ENCODE assay signal across 24 mouse cellular contexts in genomic region chr12:45442474-45442873, GRCm38 (mm10).
DNase-seq lines count a peak whose midpoint lies in the region; ATAC-seq lines count a peak whose summit lies in the region.
"Had no signal": no experiment of that assay in that cellular context is flagged by ENCODE, and none has a peak within 500 bp of the region (broad histone marks: within the 10 kb centered on the region; RNA-seq: fewer than 3 reads in every experiment).

No protein-coding gene starts in this region.

- H3K27me3 ChIP-seq in kidney, embryonic 14.5 days (ENCODE audit: control insufficient read depth, insufficient read depth, low read length), result no peaks in the 10 kb centered on the region
- H3K27me3 ChIP-seq: CH12.LX; forebrain, embryonic 13.5 days; heart, embryonic 13.5 days; hindbrain, embryonic 15.5 days; Patski had no signal

- no peak overlapping the region for H3K27ac ChIP-seq in kidney, embryonic 14.5 days (ENCODE audit: low read depth, low read length)
- H3K27ac ChIP-seq: embryonic facial prominence, embryonic 10.5 days; forebrain, embryonic 13.5 days; gastrocnemius, adult 2 months; heart, embryonic 13.5 days; hindbrain, embryonic 15.5 days had no signal

- H3K9me3 ChIP-seq in kidney, embryonic 14.5 days (ENCODE audit: control insufficient read depth, low read length), result no peaks in the 10 kb centered on the region
- H3K9me3 ChIP-seq: embryonic facial prominence, embryonic 10.5 days; forebrain, embryonic 13.5 days; heart, embryonic 13.5 days; hindbrain, embryonic 15.5 days had no signal

- ATAC-seq in kidney, embryonic 14.5 days (ENCODE audit: low FRiP score, low TSS enrichment), result peak; percentile 90
- ATAC-seq: activated CD4-positive, CD25-positive, alpha-beta regulatory T cell, adult 4 months; forebrain, embryonic 13.5 days; Patski had no signal

- no peak overlapping the region for H3K9ac ChIP-seq in kidney, embryonic 14.5 days (ENCODE audit: low read depth, low read length)
- H3K9ac ChIP-seq: forebrain, embryonic 13.5 days; forebrain, postnatal 0 days; heart, embryonic 13.5 days; hindbrain, embryonic 15.5 days had no signal

- H3K36me3 ChIP-seq in kidney, embryonic 14.5 days (ENCODE audit: control insufficient read depth, insufficient read depth, low read length), result no peaks in the 10 kb centered on the region
- H3K36me3 ChIP-seq: embryonic facial prominence, embryonic 10.5 days; heart, embryonic 13.5 days; hindbrain, embryonic 15.5 days had no signal

- H3K4me2 ChIP-seq in kidney, embryonic 14.5 days (replicated peaks; ENCODE audit: low read depth, low read length), result no peak overlapping the region
- H3K4me2 ChIP-seq: forebrain, embryonic 13.5 days; heart, embryonic 13.5 days; hindbrain, embryonic 15.5 days had no signal

- H3K4me3 ChIP-seq in kidney, embryonic 14.5 days (ENCODE audit: low read length), result no peak overlapping the region
- H3K4me3 ChIP-seq: embryonic facial prominence, embryonic 10.5 days; forebrain, embryonic 13.5 days; gastrocnemius, adult 2 months; heart, embryonic 13.5 days; hindbrain, embryonic 15.5 days had no signal

- WGBS in kidney, embryonic 14.5 days, result 12% methylated on average over 4 of the region's 4 CpGs

- no peak for DNase-seq in kidney, adult 18-20 months
- DNase-seq in kidney, postnatal 10 days, result peak; percentile 30
- no peak for DNase-seq in kidney, postnatal 36 days
- peak; percentile 55 for DNase-seq in embryo, embryonic 10.5 days (ENCODE audit: low spot score)
- DNase-seq in kidney, postnatal 14 days, result peak; percentile 8
- no peak for DNase-seq in urinary bladder, postnatal 25 days (ENCODE audit: low spot score)
- DNase-seq in right cerebral cortex, postnatal 4 days, result no peak
- DNase-seq: adrenal gland, adult 8-10 months; adrenal gland, postnatal 36 days; cerebellum, adult 2 months; cerebellum, postnatal 10 days; forebrain, postnatal 0 days; gastrocnemius, adult 2 months; gastrocnemius, postnatal 36 days; heart, adult 11 months; heart, postnatal 36 days had no signal

- H3K4me1 ChIP-seq in kidney, embryonic 14.5 days (ENCODE audit: control insufficient read depth, insufficient read depth, low read length), result 0 out of 2 replicates have a peak, but pooled peaks cover 5% of the 10 kb centered on the region
- H3K4me1 ChIP-seq: forebrain, embryonic 13.5 days; heart, embryonic 13.5 days; hindbrain, embryonic 15.5 days had no signal

Comparison
In these comparisons a context has a peak if more than half of its experiments do, and no peak if none do; other contexts are left out.
1. DNase-seq: peak in kidney, postnatal 10 days (single experiment), embryo, embryonic 10.5 days (single experiment) and kidney, postnatal 14 days (single experiment); none in kidney, adult 18-20 months (single experiment), kidney, postnatal 36 days (0 of 2), urinary bladder, postnatal 25 days (single experiment) and right cerebral cortex, postnatal 4 days (single experiment).